Mouse (Mus musculus): ENCODE data around the gene Fxn. TPM values are rescaled to one million over a fixed set of nuclear protein-coding genes. Genes with fewer than 3 reads are reported as not detected.

Gene Fxn
- polyA plus RNA-seq, 1 experiment from 2014 or later: 60.9 TPM

DNA sequence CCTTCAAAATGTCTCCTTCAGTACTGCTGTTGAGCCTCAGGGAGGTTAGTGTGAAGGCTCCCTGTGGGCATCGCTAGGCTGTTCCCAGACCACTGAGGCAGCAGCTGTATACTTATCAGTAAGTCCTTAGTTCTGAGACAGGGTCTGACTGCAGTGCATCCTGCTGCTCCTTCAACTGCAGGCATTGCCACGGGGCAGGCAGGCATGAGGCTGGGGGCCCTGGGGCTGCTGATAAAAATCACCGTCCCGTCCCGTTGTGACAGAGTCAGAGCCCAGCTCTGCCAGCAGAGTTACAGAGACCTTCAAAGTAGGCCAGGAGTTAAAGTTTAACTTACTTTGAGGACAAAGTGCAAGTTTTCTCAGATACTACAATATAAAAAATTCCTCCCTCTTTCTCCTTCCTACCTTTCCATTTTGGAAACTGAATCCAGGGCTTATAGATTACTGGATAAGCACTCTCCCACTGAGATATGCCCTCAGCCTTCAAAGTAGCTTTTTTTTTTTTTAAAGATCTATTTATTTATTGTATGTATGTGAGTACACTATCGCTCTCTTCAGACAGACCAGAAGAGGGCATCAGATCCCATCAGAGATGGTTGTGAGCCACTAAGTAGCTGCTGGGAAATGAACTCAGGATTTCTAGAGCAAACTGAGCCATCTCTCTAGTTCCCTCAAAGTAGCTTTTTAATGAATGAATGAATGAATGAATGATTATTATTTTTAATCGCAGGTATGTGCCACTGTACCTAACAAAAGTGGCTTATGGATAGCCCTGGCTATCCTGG lies 14.2 kb downstream of the Fxn start:
- Histone ChIP-seq H3K4me1 (peaks cover under 1% of the 10 kb centered on the region), H3K36me3 (peaks cover 90% of the 10 kb centered on the region), H3K4me3 (no peak overlapping the region), H3K27me3 (replicated peaks) (no peaks in the 10 kb centered on the region), H3K9ac (no peak overlapping the region), H3K4me2 (no peak overlapping the region), H3K9me3 (no peaks in the 10 kb centered on the region), H3K27ac (replicated peaks) (no peak overlapping the region)
- no peak for ATAC-seq (ENCODE audit: extremely low read depth, insufficient number of reproducible peaks, low FRiP score, low TSS enrichment)
- WGBS: 80% methylated on average over 7 of the region's 7 CpGs

DNA sequence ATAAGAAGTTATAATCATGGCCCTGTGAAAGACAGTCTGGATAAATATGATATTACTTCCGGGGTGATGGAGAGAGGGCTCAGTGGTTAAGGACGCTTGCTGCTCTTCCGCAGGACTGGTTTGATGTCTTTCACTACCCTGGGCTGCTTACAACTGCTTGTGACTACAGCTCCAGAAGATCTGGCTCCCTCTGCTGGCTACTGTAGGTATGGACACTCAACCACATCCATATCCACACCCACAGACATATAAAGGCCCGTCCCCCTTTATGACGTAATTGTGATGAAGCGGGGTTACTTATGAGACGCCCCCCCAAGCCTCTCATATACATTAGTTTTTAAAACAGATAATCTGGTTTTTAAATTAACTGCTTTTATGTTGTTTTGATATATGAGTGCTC lies 15.4 kb downstream of the Fxn start:
- ATAC-seq (ENCODE audit: extremely low read depth, insufficient number of reproducible peaks, low FRiP score, low TSS enrichment): no peak
- WGBS: 47% methylated on average over 7 of the region's 7 CpGs

DNA sequence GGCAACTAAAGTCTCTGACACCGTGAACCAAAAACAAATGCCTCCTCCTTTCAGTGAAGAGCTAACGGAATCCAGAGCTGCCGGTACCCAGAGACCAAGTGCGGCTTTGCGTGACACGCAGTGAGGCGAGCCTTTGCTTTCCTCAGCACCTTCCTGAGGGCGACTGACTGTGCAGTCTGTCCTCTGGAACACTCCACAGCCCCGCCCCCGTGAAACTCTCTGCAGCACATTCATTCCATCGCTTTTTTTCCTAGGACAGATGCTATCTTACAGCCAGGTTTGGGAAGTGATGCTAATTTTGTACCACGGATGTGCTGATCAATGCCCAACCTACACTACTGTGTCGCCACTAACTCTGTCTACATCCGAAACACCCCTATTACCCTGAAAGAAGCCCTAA lies 17.7 kb downstream of the Fxn start:
- H3K27me3 ChIP-seq (replicated peaks): no peaks in the 10 kb centered on the region
- no peak overlapping the region for H3K4me3 ChIP-seq
- no peaks in the 10 kb centered on the region for H3K9me3 ChIP-seq
- peaks cover 65% of the 10 kb centered on the region for H3K36me3 ChIP-seq
- no peak overlapping the region for H3K27ac ChIP-seq (replicated peaks)
- ATAC-seq (ENCODE audit: extremely low read depth, insufficient number of reproducible peaks, low FRiP score, low TSS enrichment): no peak
- peaks cover 25% of the 10 kb centered on the region for H3K4me1 ChIP-seq
- WGBS: 90% methylated on average over 14 of the region's 14 CpGs
- no peak overlapping the region for H3K4me2 ChIP-seq
- H3K9ac ChIP-seq: no peak overlapping the region

More for the DNA sequence above, 15.4 kb downstream of the Fxn start:
- no peak overlapping the region for H3K4me2 ChIP-seq
- no peaks in the 10 kb centered on the region for H3K27me3 ChIP-seq (replicated peaks)
- H3K27ac ChIP-seq (replicated peaks): no peak overlapping the region
- H3K36me3 ChIP-seq: peaks cover 87% of the 10 kb centered on the region
- H3K9me3 ChIP-seq: no peaks in the 10 kb centered on the region
- no peak overlapping the region for H3K4me3 ChIP-seq
- peaks cover 2% of the 10 kb centered on the region; the same call in 1 of the 2 replicates for H3K4me1 ChIP-seq
- H3K9ac ChIP-seq: no peak overlapping the region

- no peak for ATAC-seq (ENCODE audit: extremely low read depth, insufficient number of reproducible peaks, low FRiP score, low TSS enrichment)
- Histone ChIP-seq H3K9ac (no peak overlapping the region), H3K4me2 (no peak overlapping the region), H3K36me3 (peaks cover 37% of the 10 kb centered on the region), H3K27me3 (replicated peaks) (no peaks in the 10 kb centered on the region), H3K27ac (replicated peaks) (peak overlapping the region; percentile 34; the same call in 1 of the 2 replicates), H3K4me1 (peaks cover 25% of the 10 kb centered on the region), H3K4me3 (no peak overlapping the region), H3K9me3 (no peaks in the 10 kb centered on the region)
- 69% methylated on average over 12 of the region's 12 CpGs for WGBS
Observed at GRCm38 (mm10) chr19:24259390-24260351, 20.7 kb downstream of the Fxn start.

- Histone ChIP-seq H3K4me1 (peaks cover 33% of the 10 kb centered on the region), H3K4me2 (no peak overlapping the region), H3K27ac (replicated peaks) (peak overlapping the region; percentile 63), H3K36me3 (peaks cover 25% of the 10 kb centered on the region), H3K4me3 (no peak overlapping the region), H3K27me3 (replicated peaks) (no peaks in the 10 kb centered on the region), H3K9ac (no peak overlapping the region), H3K9me3 (no peaks in the 10 kb centered on the region)
- WGBS: 21% methylated on average over 5 of the region's 5 CpGs
- no peak for ATAC-seq (ENCODE audit: extremely low read depth, insufficient number of reproducible peaks, low FRiP score, low TSS enrichment)
Observed at GRCm38 (mm10) chr19:24258368-24258767, 22.0 kb downstream of the Fxn start.

DNA sequence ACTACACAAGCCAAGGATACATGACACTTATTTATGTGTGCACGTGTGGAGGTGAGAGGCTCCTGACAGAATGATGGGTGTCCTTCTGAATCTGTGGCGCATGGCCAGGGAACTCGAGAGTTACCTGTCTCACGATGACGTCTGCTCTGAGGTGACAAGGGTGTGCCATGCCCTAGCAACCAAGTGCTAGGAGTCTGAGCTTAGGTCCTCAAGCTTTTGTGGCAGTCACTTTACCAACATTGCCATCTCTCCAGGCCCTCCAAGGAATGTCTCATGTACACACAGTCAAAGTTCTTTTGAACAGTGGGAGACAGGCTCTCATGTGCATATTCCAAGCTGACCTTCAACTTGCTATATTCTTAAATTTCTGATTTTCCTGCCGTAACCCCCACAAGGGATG lies 22.4 kb downstream of the Fxn start:
- Histone ChIP-seq H3K4me1 (peaks cover 33% of the 10 kb centered on the region), H3K9me3 (no peaks in the 10 kb centered on the region), H3K4me3 (no peak overlapping the region), H3K4me2 (no peak overlapping the region), H3K36me3 (peaks cover 24% of the 10 kb centered on the region), H3K27ac (replicated peaks) (peak overlapping the region; percentile 63), H3K9ac (no peak overlapping the region), H3K27me3 (replicated peaks) (no peaks in the 10 kb centered on the region)
- 81% methylated on average over 6 of the region's 6 CpGs for WGBS
- ATAC-seq (ENCODE audit: extremely low read depth, insufficient number of reproducible peaks, low FRiP score, low TSS enrichment): no peak

- Histone ChIP-seq H3K27me3 (replicated peaks) (no peaks in the 10 kb centered on the region), H3K27ac (replicated peaks) (peak overlapping the region; percentile 39; the same call in 1 of the 2 replicates), H3K4me2 (no peak overlapping the region), H3K9ac (no peak overlapping the region), H3K9me3 (no peaks in the 10 kb centered on the region), H3K4me1 (peaks cover 40% of the 10 kb centered on the region), H3K4me3 (no peak overlapping the region), H3K36me3 (no peaks in the 10 kb centered on the region)
- ATAC-seq (ENCODE audit: extremely low read depth, insufficient number of reproducible peaks, low FRiP score, low TSS enrichment): no peak
- WGBS: 32% methylated on average over 9 of the region's 9 CpGs
Observed at GRCm38 (mm10) chr19:24253657-24254260, 26.6 kb downstream of the Fxn start.

- H3K4me1 ChIP-seq: peaks cover 35% of the 10 kb centered on the region
- peak overlapping the region; percentile 65 for H3K9ac ChIP-seq
- H3K36me3 ChIP-seq: no peaks in the 10 kb centered on the region
- no peaks in the 10 kb centered on the region for H3K9me3 ChIP-seq
- peak; percentile 44; the same call in 1 of the 2 replicates for ATAC-seq (ENCODE audit: extremely low read depth, insufficient number of reproducible peaks, low FRiP score, low TSS enrichment)
- no peaks in the 10 kb centered on the region for H3K27me3 ChIP-seq (replicated peaks)
- H3K4me2 ChIP-seq: peak overlapping the region; percentile 55
- no peak overlapping the region for H3K4me3 ChIP-seq
- peak overlapping the region; percentile 88 for H3K27ac ChIP-seq (replicated peaks)
- 15% methylated on average over 6 of the region's 6 CpGs for WGBS
Observed at GRCm38 (mm10) chr19:24251869-24252268, 28.5 kb downstream of the Fxn start.

GRCm38 (mm10) chr19:24243340-24243739 lies 37.1 kb downstream of the Fxn start:
- no peaks in the 10 kb centered on the region for H3K36me3 ChIP-seq
- no peak overlapping the region for H3K4me3 ChIP-seq
- H3K27ac ChIP-seq (replicated peaks): no peak overlapping the region
- H3K9me3 ChIP-seq: no peaks in the 10 kb centered on the region
- 82% methylated on average over 6 of the region's 6 CpGs for WGBS
- ATAC-seq (ENCODE audit: extremely low read depth, insufficient number of reproducible peaks, low FRiP score, low TSS enrichment): no peak
- H3K4me2 ChIP-seq: no peak overlapping the region
- H3K27me3 ChIP-seq (replicated peaks): no peaks in the 10 kb centered on the region
- peaks cover 19% of the 10 kb centered on the region for H3K4me1 ChIP-seq
- H3K9ac ChIP-seq: no peak overlapping the region

DNA sequence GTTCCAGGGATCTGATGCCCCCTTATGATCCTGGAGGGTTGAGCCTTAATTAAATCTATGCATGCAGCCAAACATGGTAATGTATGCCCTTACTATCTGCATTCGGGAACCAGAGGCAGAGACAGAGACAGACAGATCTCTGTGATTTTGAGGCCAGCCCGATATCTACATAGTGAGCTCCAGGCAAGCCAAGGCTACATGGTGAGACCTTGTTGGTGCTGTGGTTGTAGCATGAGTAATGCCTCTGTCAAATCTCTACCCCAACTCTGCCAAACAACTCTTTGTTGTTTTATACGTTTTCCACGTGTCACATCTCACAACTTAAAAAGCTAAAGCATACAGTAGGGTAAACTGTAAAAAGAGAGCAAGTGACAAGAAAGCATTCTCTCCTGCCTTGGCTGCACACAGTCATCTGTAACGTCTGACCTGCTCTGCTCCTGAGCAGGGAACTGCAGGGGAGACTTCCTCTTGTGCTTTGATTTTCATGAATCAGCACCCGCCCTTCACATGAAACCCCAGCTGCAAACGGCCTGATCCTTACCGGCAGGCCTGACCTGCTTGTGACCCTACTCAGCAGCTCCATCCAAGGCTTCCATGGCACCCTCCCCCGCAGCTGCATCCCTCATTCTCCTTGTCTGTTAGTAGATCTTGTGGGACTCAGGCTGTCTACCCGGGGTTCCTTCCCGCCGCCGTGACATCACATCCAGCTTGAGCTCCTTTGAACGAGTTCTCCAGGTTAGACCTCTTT lies 38.4 kb downstream of the Fxn start:
- H3K9me3 ChIP-seq: no peaks in the 10 kb centered on the region
- H3K9ac ChIP-seq: 0 out of 2 replicates have a peak overlapping the region, but pooled peaks have one; percentile 21
- no peaks in the 10 kb centered on the region for H3K36me3 ChIP-seq
- H3K27me3 ChIP-seq (replicated peaks): no peaks in the 10 kb centered on the region
- ATAC-seq (ENCODE audit: extremely low read depth, insufficient number of reproducible peaks, low FRiP score, low TSS enrichment): no peak
- no peak overlapping the region for H3K4me2 ChIP-seq
- H3K4me3 ChIP-seq: no peak overlapping the region
- no peak overlapping the region for H3K27ac ChIP-seq (replicated peaks)
- H3K4me1 ChIP-seq: peaks cover 13% of the 10 kb centered on the region
- 22% methylated on average over 14 of the region's 14 CpGs for WGBS
